Mouse (Mus musculus) cerebellum, postnatal 4 days (tissue): ENCODE measurements around the gene Ilf2.
A peak's percentile ranks its signal among the peaks of the same experiment; 100 is the strongest.

ENCODE experiments used
- DNase-seq, 2 experiments: peaks; one replicate each; pipeline ENCODE4 v3.0.0; 2022; ENCODE audit warnings: low spot score in 2 of 2, mixed read lengths in 1 of 2

Gene Ilf2

DNA sequence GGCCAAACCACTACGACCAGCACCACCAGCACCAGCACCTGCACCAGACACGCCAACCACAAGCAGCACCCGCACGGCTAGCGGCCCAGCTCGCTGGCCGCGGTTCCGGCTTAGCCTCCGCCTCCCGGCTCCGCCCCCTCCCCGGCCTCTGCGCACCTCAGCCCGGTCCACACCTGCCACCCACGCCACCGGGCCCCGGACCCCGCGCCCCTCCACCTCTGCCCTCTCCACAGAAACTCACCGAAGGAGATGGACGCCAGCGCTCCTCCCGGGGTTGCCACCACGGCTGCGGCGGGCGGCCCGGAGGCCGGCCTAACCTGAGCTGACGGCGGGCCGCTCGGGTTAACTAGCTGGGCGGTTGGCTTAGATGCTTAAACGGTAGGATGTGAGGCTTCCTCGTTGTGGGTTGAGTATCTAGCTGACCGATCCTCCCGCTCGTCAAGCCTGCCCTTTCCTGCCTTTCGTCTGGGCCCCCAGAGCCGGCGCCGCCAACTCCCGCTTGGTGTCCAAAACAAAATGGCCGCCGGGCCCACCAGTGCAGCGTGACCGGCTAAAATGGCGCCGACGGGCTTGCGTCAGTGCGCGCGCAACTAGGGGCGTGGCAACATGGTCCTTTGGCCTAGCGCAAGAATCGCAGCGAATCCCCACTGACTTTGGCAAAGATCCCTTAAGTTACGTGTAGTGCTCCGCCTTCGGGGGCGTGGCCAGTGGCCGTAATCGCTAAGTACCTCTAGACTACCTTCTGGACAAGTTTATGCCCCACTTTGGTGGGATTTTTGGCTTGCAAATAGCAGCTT is 33.2 kb downstream of the Ilf2 start, which contains the start of gene Chtop:
TSS of gene Chtop (minus strand) at position 549 of the 797 bp plus-strand sequence.
- peak; percentile 98 to 99 for DNase-seq

GRCm38 (mm10) chr3:90509747-90510123 is 33.8 kb downstream of the Ilf2 start:
- no peak for DNase-seq

DNA sequence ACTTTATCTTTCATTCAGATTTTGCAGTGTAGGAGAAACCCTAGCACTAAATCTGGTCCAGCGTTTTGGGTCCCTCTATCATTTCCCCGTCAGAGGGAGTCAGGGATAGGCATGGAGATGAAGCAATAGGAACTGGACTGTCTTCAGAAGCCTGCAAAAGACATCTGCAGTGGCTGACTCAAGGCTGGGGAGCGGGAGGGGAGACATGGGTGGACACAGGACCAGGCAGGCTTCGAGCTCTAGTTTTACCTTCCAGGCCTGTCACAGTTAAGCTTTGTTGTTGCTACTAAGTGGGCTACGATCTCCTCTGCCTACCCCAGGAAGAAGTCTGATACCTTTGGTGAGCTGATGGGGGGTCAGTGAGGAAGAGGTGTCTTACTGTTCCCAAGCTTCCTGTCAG is 36.4 kb downstream of the Ilf2 start:
- no peak for DNase-seq

GRCm38 (mm10) chr3:90512948-90513642 is 37.2 kb downstream of the Ilf2 start:
- DNase-seq = no peak

- no peak for DNase-seq
Measured at GRCm38 (mm10) chr3:90513796-90514590, 38.1 kb downstream of the Ilf2 start, which contains the start of the genes S100a1 and S100a13. Gene S100a1 (minus strand): TSS chr3:90514392. Gene S100a13 (plus strand): TSS chr3:90514435.

- no peak for DNase-seq
Measured at GRCm38 (mm10) chr3:90514691-90515090, 38.8 kb downstream of the Ilf2 start.

- DNase-seq = no peak
Measured at GRCm38 (mm10) chr3:90515242-90515641, 39.3 kb downstream of the Ilf2 start.

DNA sequence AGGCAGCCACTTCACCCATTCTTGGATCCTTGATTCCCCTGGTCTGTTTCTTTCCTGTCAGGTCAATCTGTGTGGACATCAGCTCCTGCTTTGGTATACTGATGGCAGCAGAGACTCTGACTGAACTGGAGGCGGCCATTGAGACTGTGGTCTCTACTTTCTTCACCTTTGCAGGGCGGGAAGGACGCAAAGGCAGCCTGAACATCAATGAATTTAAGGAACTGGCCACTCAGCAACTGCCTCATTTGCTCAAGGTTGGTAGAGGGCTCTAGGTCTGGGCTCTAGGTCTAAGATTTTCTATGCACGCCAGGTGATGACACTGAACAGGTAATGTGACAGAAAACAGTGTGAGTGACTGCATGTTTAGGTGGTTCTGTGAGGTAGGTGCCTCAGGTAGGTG is 39.9 kb downstream of the Ilf2 start:
- no peak for DNase-seq

GRCm38 (mm10) chr3:90517711-90518110 is 41.8 kb downstream of the Ilf2 start:
- DNase-seq = no peak

- no peak for DNase-seq
Measured at GRCm38 (mm10) chr3:90525421-90525820, 49.5 kb downstream of the Ilf2 start.

- no peak for DNase-seq
Measured at GRCm38 (mm10) chr3:90526076-90526475, 50.1 kb downstream of the Ilf2 start.

DNA sequence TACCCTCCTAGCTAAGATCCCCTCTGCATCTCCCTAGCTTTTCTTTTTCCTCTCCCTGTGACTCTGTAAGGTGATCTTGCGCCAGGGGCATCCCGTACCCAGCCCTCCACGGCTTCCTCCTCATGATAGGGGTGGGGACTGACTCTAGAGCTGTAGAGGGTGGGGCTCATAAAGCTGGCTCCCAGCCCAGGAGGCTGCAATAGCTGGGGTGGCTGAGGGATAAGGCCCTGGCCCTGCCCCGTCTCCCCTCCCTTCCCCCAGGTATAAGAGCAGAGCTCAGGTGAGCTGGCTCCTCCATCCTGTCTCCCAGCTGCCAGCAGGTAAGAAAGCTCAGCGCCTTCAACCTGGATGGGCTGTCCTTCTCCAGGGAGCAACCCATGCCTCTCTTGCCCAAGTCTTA is 50.7 kb downstream of the Ilf2 start, which contains the start of gene S100a14:
TSS of gene S100a14 (plus strand) at position 277 of the 400 bp plus-strand sequence.
- DNase-seq = no peak

DNA sequence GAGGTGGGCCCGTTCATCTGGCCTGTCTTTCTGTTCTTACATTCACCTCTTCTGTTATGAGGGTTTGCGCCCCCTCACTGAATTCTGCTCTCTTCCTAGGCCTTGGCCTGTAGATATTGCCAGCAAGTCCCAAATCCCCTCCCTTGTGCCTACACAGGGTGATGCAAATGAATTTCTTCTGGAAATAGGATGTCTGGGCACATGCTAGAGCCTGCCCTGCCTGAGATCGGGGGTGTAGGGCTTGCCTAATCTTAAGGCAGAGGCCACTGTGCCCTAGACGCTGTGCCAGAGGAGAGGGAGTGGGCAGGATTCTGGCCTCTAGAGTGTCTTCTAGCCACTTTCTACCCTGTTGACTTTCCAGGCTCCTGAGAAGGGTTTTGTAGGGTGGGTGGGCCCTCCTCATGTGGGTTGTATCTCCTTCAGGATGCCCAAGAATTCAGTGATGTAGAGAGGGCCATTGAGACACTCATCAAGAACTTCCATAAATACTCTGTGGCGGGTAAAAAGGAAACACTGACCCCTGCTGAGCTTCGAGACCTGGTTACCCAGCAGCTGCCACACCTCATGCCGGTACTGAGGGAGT is 51.5 kb downstream of the Ilf2 start:
- DNase-seq = no peak

GRCm38 (mm10) chr3:90531713-90532112 is 55.8 kb downstream of the Ilf2 start:
- no peak for DNase-seq

DNA sequence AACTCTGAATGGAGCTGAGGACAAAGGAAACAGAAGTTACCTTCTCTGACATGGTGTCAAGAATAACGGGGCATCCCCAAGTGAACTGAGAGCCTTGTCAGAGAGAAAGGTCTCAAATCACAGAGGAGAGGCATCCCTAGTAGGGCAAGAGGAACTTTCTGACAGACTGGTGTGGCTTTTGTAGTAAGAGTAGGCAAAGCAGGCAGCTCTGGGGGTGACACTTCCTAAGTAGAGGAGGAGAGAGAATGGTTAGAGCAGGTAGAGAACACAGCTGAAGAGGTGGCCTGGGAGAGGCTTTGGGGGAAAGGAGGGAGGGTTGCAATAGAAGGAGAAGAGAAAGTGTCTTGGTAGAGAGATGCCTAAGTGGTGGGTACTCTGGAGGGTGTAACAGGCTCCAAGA is 59.5 kb downstream of the Ilf2 start:
- DNase-seq = no peak

DNA sequence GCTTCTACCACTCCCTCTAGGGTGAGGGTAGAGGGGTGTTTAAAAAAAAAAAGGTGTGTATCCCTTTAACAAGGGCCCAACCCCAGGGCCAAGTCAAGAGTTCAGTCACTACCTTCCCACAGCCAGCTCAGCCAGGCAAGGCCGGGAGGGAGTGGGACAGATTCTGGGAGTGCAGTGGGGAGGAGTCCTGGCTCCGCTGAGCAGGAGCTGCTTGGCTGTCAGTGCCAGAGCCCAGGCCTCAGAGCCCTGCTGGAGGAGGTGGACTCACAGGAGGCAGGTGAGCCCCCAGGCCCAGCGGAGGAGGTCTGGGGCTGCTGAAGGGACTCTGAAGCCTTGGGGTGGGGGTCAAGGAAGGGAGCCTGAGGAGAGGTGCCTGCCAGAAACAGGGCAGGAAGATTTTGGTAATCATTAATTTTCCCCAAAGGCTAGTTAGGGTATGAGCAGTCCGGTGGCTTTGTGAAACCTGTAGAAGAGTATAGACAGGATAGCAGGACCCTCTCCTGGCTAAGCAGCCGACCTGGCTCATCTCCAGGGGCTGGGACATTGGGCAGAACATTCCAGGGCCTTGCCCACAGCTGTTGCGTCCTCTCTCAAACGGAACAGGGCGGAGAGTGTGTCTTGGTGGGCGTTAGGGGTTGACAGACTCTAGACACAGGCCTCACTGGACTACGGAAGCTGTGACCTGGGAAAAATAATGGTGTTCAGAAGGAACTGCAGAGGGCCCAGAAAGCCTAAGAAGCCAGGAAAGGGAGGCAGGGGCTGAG is 61.4 kb downstream of the Ilf2 start, which contains the start of gene S100a16:
TSS of gene S100a16 (plus strand) at position 114 of the 764 bp plus-strand sequence.
- peak in 1 of 2 experiments; percentile 25 for DNase-seq

- DNase-seq = no peak
Measured at GRCm38 (mm10) chr3:90537905-90538296, 62.0 kb downstream of the Ilf2 start.
